Mouse (Mus musculus): Measurements from ENCODE around the gene Gm49387.

Gm49387 gene

DNA sequence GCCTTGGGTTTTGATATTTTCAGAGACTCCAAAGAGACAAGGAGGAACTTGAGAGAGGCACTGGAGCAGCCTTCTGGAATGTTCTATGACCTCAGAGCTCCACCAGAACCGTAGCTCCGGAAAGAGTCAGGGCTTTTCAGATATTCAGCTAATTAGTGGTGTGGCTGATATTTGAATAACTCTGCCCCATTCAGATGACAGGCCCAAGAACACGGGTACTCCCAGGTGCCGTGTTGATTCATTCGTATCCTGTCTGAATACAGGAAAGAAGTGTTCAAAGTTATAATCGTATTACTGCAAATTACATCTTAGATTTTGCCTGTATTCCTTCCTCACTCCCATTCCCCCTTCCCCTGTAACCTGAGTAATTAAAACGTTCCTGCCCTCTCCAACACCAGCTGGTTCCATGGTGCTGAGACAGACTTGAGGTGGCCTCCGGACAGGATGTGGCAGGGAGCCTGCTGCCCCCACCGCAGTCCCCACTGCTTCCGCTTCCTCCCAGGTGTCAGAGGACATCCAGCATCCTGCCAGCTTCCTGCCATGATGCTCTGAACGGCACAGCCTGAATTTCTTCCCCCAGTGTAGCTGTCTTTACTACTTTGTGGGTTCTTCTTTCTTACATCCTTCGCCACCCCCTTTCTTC is 109.1 kb downstream of the Gm49387 start:
- DNase-seq (ENCODE audit: low read depth, low spot score) = no peak

DNA sequence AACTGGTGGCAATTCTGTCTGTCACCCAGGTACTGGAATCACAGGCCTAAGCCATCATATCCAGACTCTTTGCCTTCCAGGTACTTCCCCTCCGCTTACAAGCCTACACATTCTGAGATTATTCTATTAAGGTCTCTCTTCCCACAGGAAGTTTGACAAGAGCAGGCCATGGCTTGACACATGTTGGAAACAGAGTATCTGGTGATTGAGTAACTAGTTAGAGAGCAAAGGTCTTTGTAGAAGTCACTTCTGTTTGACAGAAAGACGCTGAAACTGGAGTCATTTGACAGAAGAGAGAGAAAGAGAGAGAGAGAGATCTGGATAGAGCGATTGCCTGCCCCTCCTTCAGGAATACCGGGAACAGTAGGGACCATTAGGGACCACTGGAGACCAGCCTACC is 109.8 kb downstream of the Gm49387 start:
- no peak for DNase-seq (ENCODE audit: low read depth, low spot score)

GRCm38 (mm10) chr14:31525040-31525810 is 115.5 kb downstream of the Gm49387 start:
- DNase-seq (ENCODE audit: low read depth, low spot score) = no peak

GRCm38 (mm10) chr14:31521318-31521717 is 119.4 kb downstream of the Gm49387 start:
- DNase-seq (ENCODE audit: low read depth, low spot score) = no peak

DNA sequence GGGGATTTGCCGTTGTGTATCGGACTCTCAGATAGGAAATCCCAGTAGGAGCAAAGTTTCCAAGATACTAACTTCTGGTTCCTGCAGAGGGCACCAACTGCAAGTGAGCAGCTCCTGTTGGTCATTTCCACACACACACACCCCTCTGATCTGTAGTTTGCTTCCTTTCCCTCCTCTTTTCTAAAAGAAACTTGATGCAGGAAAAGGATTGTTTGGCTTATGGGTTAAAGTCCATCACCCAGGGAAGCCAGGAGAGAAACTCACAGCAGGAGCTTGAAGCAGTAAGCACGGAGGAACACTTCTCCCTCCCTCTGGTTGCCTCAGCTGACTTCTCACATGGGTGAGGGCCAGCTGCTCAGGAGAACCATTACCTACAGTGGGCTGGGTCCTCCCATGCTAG is 121.5 kb downstream of the Gm49387 start:
- DNase-seq (ENCODE audit: low read depth, low spot score) = no peak

DNA sequence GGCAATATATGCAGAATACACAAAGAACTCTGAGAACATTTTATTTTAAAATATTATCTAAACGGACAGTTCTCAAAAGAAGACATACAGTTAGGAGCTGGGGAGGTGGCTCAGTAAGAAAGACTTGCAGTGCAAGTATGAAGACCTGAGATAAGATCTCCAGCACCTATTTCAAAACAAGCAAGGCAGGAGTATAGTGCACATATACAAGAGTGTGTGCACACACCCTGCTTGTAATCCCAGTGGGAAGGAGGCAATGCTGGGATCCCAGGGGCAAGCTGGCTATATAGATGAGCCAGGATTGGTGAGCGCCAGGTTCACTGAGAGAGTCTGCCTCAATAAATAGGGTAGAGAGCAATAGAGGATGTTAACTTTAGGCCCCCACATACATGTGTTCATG is 124.8 kb downstream of the Gm49387 start:
- DNase-seq (ENCODE audit: low read depth, low spot score) = no peak

DNA sequence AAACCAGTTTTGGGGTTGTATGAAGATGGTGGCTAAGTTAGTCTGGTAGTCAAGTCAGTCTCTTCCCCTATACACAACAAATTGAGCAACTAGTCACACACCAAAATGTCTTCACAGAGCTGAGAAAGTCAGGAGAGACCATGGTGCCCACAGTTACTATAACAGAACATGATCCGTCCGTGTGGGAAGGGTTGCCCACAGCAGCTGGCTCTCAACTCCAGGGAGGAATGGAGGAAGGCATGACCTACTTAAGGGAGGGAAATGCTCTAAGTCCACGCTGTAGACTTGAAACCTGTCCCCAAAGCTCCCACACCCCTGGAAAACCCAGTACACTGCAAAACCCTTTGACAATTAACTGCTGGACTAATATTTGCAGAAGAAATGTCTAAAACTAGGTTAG is 130.4 kb downstream of the Gm49387 start:
- no peak for DNase-seq (ENCODE audit: low read depth, low spot score)

DNA sequence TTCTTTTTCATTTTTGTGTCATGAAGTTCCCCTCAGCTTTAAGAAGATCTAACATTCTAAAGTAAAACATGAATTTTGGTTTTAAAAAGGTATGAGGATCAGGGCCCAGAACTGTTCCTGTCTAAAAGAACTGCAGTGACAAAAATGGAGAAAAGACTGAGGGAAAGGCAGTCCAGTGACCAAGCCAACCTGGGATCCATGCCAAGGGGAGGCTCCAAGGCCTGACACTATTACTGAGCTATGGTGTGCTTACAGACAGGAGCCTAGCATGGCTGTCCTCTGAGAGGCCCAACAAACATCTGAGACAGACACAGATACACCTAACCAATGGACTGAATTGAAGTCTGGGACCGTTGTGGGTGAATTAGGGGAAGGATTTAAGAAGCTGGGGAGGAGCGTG is 130.8 kb downstream of the Gm49387 start:
- DNase-seq (ENCODE audit: low read depth, low spot score) = no peak

GRCm38 (mm10) chr14:31506456-31506855 is 134.2 kb downstream of the Gm49387 start:
- no peak for DNase-seq (ENCODE audit: low read depth, low spot score)

- DNase-seq (ENCODE audit: low read depth, low spot score) = no peak
Measured at GRCm38 (mm10) chr14:31503406-31503805, 137.3 kb downstream of the Gm49387 start.

Measured in telencephalon, adult 2 months (tissue).